In genomic region chr5:52115821-52116317, GRCm38 (mm10) we compare ENCODE assay signal across 8 mouse cellular contexts.
DNase-seq lines count a peak whose midpoint lies in the region; ATAC-seq and TF ChIP-seq lines count a peak whose summit lies in the region.

No protein-coding gene starts in this region.

- no peaks in the 10 kb centered on the region for H3K79me2 ChIP-seq in heart, adult 2 months (replicated peaks; ENCODE audit: control insufficient read depth, insufficient read depth, low read length)

- peaks cover 26% of the 10 kb centered on the region for H3K27me3 ChIP-seq in embryonic facial prominence, embryonic 11.5 days (ENCODE audit: control insufficient read depth, insufficient read depth, low read length)
- peaks cover 12% of the 10 kb centered on the region; the same call in 1 of the 2 replicates for H3K27me3 ChIP-seq in heart, adult 2 months (ENCODE audit: control insufficient read depth, insufficient read depth, low read length)
- peaks cover 24% of the 10 kb centered on the region for H3K27me3 ChIP-seq in limb, embryonic 11.5 days (ENCODE audit: control insufficient read depth, insufficient read depth, low read length)
- H3K27me3 ChIP-seq in midbrain, embryonic 12.5 days, result peaks cover 59% of the 10 kb centered on the region

- under 1% methylated on average over 30 of the region's 53 CpGs for WGBS in embryonic facial prominence, embryonic 11.5 days
- WGBS in heart, adult 2 months, result under 1% methylated on average over 51 of the region's 53 CpGs
- 0% methylated on average over 52 of the region's 53 CpGs for WGBS in limb, embryonic 11.5 days
- WGBS in midbrain, embryonic 12.5 days, result 0% methylated on average over 29 of the region's 53 CpGs

- H3K27ac ChIP-seq in embryonic facial prominence, embryonic 11.5 days (replicated peaks; ENCODE audit: low read depth, low read length), result no peak overlapping the region
- no peak overlapping the region for H3K27ac ChIP-seq in heart, adult 2 months
- no peak overlapping the region for H3K27ac ChIP-seq in limb, embryonic 11.5 days (replicated peaks; ENCODE audit: low read depth, low read length)
- H3K27ac ChIP-seq in midbrain, embryonic 12.5 days (replicated peaks), result peak overlapping the region; percentile 56

- H3K4me3 ChIP-seq in embryonic facial prominence, embryonic 11.5 days (ENCODE audit: low read depth, low read length), result peak overlapping the region; percentile 61
- H3K4me3 ChIP-seq in heart, adult 2 months, result peak overlapping the region; percentile 61
- peak overlapping the region; percentile 61 for H3K4me3 ChIP-seq in limb, embryonic 11.5 days (ENCODE audit: low read depth, low read length)
- peak overlapping the region; percentile 75 for H3K4me3 ChIP-seq in midbrain, embryonic 12.5 days

- TF ChIP-seq EP300 in heart, adult 2 months (IDR thresholded peaks at IDR 0.05; ENCODE audit: insufficient read depth, low read depth, low read length), result no peak

- no peaks in the 10 kb centered on the region for H3K9me3 ChIP-seq in embryonic facial prominence, embryonic 11.5 days (replicated peaks; ENCODE audit: control insufficient read depth, low read length)
- no peaks in the 10 kb centered on the region for H3K9me3 ChIP-seq in limb, embryonic 11.5 days (ENCODE audit: control insufficient read depth, low read length)
- H3K9me3 ChIP-seq in midbrain, embryonic 12.5 days, result no peaks in the 10 kb centered on the region

- no peaks in the 10 kb centered on the region for H3K36me3 ChIP-seq in embryonic facial prominence, embryonic 11.5 days (replicated peaks; ENCODE audit: control insufficient read depth, insufficient read depth, low read depth, low read length)
- H3K36me3 ChIP-seq in heart, adult 2 months (ENCODE audit: control insufficient read depth, insufficient read depth, low read length), result no peaks in the 10 kb centered on the region
- H3K36me3 ChIP-seq in limb, embryonic 11.5 days (ENCODE audit: control insufficient read depth, insufficient read depth, low read length), result no peaks in the 10 kb centered on the region
- no peaks in the 10 kb centered on the region for H3K36me3 ChIP-seq in midbrain, embryonic 12.5 days

- no peak for TF ChIP-seq POLR2A in heart, adult 2 months (IDR thresholded peaks at IDR 0.05; ENCODE audit: insufficient read depth, low read depth, low read length)

- TF ChIP-seq CTCF in heart, adult 2 months (IDR thresholded peaks at IDR 0.05), result peak; percentile 80

- DNase-seq in A20 (ENCODE audit: low read depth, low spot score), result peak; percentile 80
- DNase-seq in adrenal gland, postnatal 10 days, result peak; percentile 70
- DNase-seq in embryonic facial prominence, embryonic 11.5 days (ENCODE audit: low spot score), result peak; percentile 85
- peak; percentile 65 to 75 for DNase-seq in heart, adult 2 months
- DNase-seq in kidney, adult 18-20 months, result peak; percentile 66
- peak; percentile 87 for DNase-seq in limb, embryonic 11.5 days (ENCODE audit: low spot score)
- DNase-seq in spleen, postnatal 4 days (ENCODE audit: low spot score in 2 of 2), result peak; percentile 36 to 77

- intact Hi-C loops in heart, adult 2 months (cut with DNase I), result loop anchor here (5.0 kb wide), 2 partner anchors 126 to 406 kb away; no protein-coding TSS in a partner anchor

- peak overlapping the region; percentile 55 for H3K9ac ChIP-seq in embryonic facial prominence, embryonic 11.5 days (replicated peaks; ENCODE audit: low read length)
- peak overlapping the region; percentile 87 for H3K9ac ChIP-seq in heart, adult 2 months (ENCODE audit: low read depth, low read length)
- peak overlapping the region; percentile 55 for H3K9ac ChIP-seq in limb, embryonic 11.5 days (ENCODE audit: low read length)
- peak overlapping the region; percentile 64 for H3K9ac ChIP-seq in midbrain, embryonic 12.5 days (replicated peaks)

- H3K4me2 ChIP-seq in embryonic facial prominence, embryonic 11.5 days (ENCODE audit: low read depth, low read length), result peak overlapping the region; percentile 99
- peak overlapping the region; percentile 98 for H3K4me2 ChIP-seq in limb, embryonic 11.5 days (ENCODE audit: low read depth, severe bottlenecking)
- H3K4me2 ChIP-seq in midbrain, embryonic 12.5 days (replicated peaks), result peak overlapping the region; percentile 97

- ATAC-seq in embryonic facial prominence, embryonic 11.5 days (replicated peaks; ENCODE audit: insufficient number of reproducible peaks, low FRiP score, low TSS enrichment, low read depth), result peak; percentile 90
- peak; percentile 85 for ATAC-seq in limb, embryonic 11.5 days (ENCODE audit: insufficient number of reproducible peaks, low FRiP score, low TSS enrichment, low read depth)
- peak; percentile 92 for ATAC-seq in midbrain, embryonic 12.5 days (ENCODE audit: low FRiP score, low read depth)

- H3K4me1 ChIP-seq in embryonic facial prominence, embryonic 11.5 days (ENCODE audit: control insufficient read depth, insufficient read depth, low read length), result peaks cover 7% of the 10 kb centered on the region
- H3K4me1 ChIP-seq in heart, adult 2 months (ENCODE audit: control insufficient read depth, insufficient read depth, low read length), result peaks cover 2% of the 10 kb centered on the region; the same call in 1 of the 2 replicates
- peaks cover 18% of the 10 kb centered on the region for H3K4me1 ChIP-seq in limb, embryonic 11.5 days (ENCODE audit: control insufficient read depth, insufficient read depth, low read length)
- H3K4me1 ChIP-seq in midbrain, embryonic 12.5 days, result peaks cover 36% of the 10 kb centered on the region
